Mouse (Mus musculus): ENCODE data around the gene Stat2. TPM values are rescaled to one million over a fixed set of nuclear protein-coding genes. Genes with fewer than 3 reads are reported as not detected.
A peak's percentile ranks its signal among the peaks of the same experiment; 100 is the strongest.

Stat2 gene
- polyA plus RNA-seq, 1 experiment, result 7.5 TPM

GRCm38 (mm10) chr10:128243252-128243651, 27.1 kb upstream of the Stat2 start:
- Histone ChIP-seq H3ac (ENCODE audit: control insufficient read depth, insufficient read length) (no peak overlapping the region), H3K79me2 (ENCODE audit: control insufficient read depth, insufficient read depth) (no peaks in the 10 kb centered on the region), H3K27me3 (ENCODE audit: control insufficient read depth, insufficient read depth, insufficient read length) (no peaks in the 10 kb centered on the region), H3K36me3 (ENCODE audit: control insufficient read depth, insufficient read depth) (peaks cover 6% of the 10 kb centered on the region), H3K4me3 (no peak overlapping the region), H3K4me2 (ENCODE audit: low read depth) (no peak overlapping the region)
- no peak for TF ChIP-seq POLR2A (IDR thresholded peaks at IDR 0.05; ENCODE audit: insufficient read length, low read depth)
- TF ChIP-seq USF1 (IDR thresholded peaks at IDR 0.05; ENCODE audit: low read depth), result no peak
- TF ChIP-seq TCF12 (IDR thresholded peaks at IDR 0.05; ENCODE audit: insufficient read depth, poor library complexity, severe bottlenecking), result no peak
- no peak for TF ChIP-seq TCF3 (IDR thresholded peaks at IDR 0.05; ENCODE audit: insufficient read length, low read depth)
- no peak for TF ChIP-seq POLR2AphosphoS2 (IDR thresholded peaks at IDR 0.05; ENCODE audit: insufficient read length, low read depth)
- no peak for TF ChIP-seq E2F4 (IDR thresholded peaks at IDR 0.05; ENCODE audit: insufficient read depth)
- TF ChIP-seq CEBPB (IDR thresholded peaks at IDR 0.05; ENCODE audit: insufficient read depth, poor library complexity, severe bottlenecking), result no peak
- TF ChIP-seq MYOD1 (IDR thresholded peaks at IDR 0.05; ENCODE audit: control insufficient read depth in 1 of 3, insufficient read length in 2 of 3, low read depth in 2 of 3), result no peak
- no peak for TF ChIP-seq MAX (IDR thresholded peaks at IDR 0.05; ENCODE audit: low read depth)
- TF ChIP-seq MYOG (IDR thresholded peaks at IDR 0.05; ENCODE audit: control insufficient read depth in 1 of 3, insufficient read depth in 1 of 3, insufficient read length in 2 of 3, low read depth in 2 of 3), result no peak
- TF ChIP-seq SRF (IDR thresholded peaks at IDR 0.05; ENCODE audit: control insufficient read depth, insufficient read length, low read depth), result no peak

- Histone ChIP-seq H3K4me3 (no peak overlapping the region), H3K4me2 (ENCODE audit: low read depth) (no peak overlapping the region), H3K79me2 (ENCODE audit: control insufficient read depth, insufficient read depth) (no peaks in the 10 kb centered on the region), H3K27me3 (ENCODE audit: control insufficient read depth, insufficient read depth, insufficient read length) (no peaks in the 10 kb centered on the region), H3ac (ENCODE audit: control insufficient read depth, insufficient read length) (no peak overlapping the region), H3K36me3 (ENCODE audit: control insufficient read depth, insufficient read depth) (peaks cover 6% of the 10 kb centered on the region)
- TF ChIP-seq POLR2AphosphoS2 (IDR thresholded peaks at IDR 0.05; ENCODE audit: insufficient read length, low read depth) (no peak), POLR2A (IDR thresholded peaks at IDR 0.05; ENCODE audit: insufficient read length, low read depth) (no peak), TCF12 (IDR thresholded peaks at IDR 0.05; ENCODE audit: insufficient read depth, poor library complexity, severe bottlenecking) (no peak), MAX (IDR thresholded peaks at IDR 0.05; ENCODE audit: low read depth) (no peak), USF1 (IDR thresholded peaks at IDR 0.05; ENCODE audit: low read depth) (no peak), MYOD1 (IDR thresholded peaks at IDR 0.05; ENCODE audit: control insufficient read depth in 1 of 3, insufficient read length in 2 of 3, low read depth in 2 of 3) (no peak), REST (IDR thresholded peaks at IDR 0.05; ENCODE audit: insufficient read depth, insufficient read length) (no peak), MYOG (IDR thresholded peaks at IDR 0.05; ENCODE audit: control insufficient read depth in 1 of 3, insufficient read depth in 1 of 3, insufficient read length in 2 of 3, low read depth in 2 of 3) (no peak), TCF3 (IDR thresholded peaks at IDR 0.05; ENCODE audit: insufficient read length, low read depth) (no peak)
Measured at GRCm38 (mm10) chr10:128244121-128244520, 26.2 kb upstream of the Stat2 start.

- no peak overlapping the region for H3K4me2 ChIP-seq (ENCODE audit: low read depth)
Measured at GRCm38 (mm10) chr10:128247020-128247732, 23.2 kb upstream of the Stat2 start.

GRCm38 (mm10) chr10:128250565-128250964, 19.8 kb upstream of the Stat2 start:
- no peak overlapping the region for H3ac ChIP-seq (ENCODE audit: control insufficient read depth, insufficient read length)
- no peaks in the 10 kb centered on the region for H3K36me3 ChIP-seq (ENCODE audit: control insufficient read depth, insufficient read depth)
- TF ChIP-seq E2F4 (IDR thresholded peaks at IDR 0.05; ENCODE audit: insufficient read depth) (no peak), SRF (IDR thresholded peaks at IDR 0.05; ENCODE audit: control insufficient read depth, insufficient read length, low read depth) (no peak), POLR2AphosphoS2 (IDR thresholded peaks at IDR 0.05; ENCODE audit: insufficient read length, low read depth) (no peak), MYOG (IDR thresholded peaks at IDR 0.05; ENCODE audit: control insufficient read depth in 1 of 3, insufficient read depth in 1 of 3, insufficient read length in 2 of 3, low read depth in 2 of 3) (no peak), POLR2A (IDR thresholded peaks at IDR 0.05; ENCODE audit: insufficient read length, low read depth) (no peak), REST (IDR thresholded peaks at IDR 0.05; ENCODE audit: insufficient read depth, insufficient read length) (no peak), TCF3 (IDR thresholded peaks at IDR 0.05; ENCODE audit: insufficient read length, low read depth) (no peak), USF1 (IDR thresholded peaks at IDR 0.05; ENCODE audit: low read depth) (no peak), TCF12 (IDR thresholded peaks at IDR 0.05; ENCODE audit: insufficient read depth, poor library complexity, severe bottlenecking) (no peak), MAX (IDR thresholded peaks at IDR 0.05; ENCODE audit: low read depth) (no peak), CEBPB (IDR thresholded peaks at IDR 0.05; ENCODE audit: insufficient read depth, poor library complexity, severe bottlenecking) (no peak), MYOD1 (IDR thresholded peaks at IDR 0.05; ENCODE audit: control insufficient read depth in 1 of 3, insufficient read length in 2 of 3, low read depth in 2 of 3) (no peak)
- H3K79me2 ChIP-seq (ENCODE audit: control insufficient read depth, insufficient read depth), result no peaks in the 10 kb centered on the region
- H3K27me3 ChIP-seq (ENCODE audit: control insufficient read depth, insufficient read depth, insufficient read length), result no peaks in the 10 kb centered on the region
- H3K4me3 ChIP-seq, result no peak overlapping the region
- no peak overlapping the region for H3K4me2 ChIP-seq (ENCODE audit: low read depth)

More at GRCm38 (mm10) chr10:128247020-128247732, 23.2 kb upstream of the Stat2 start:
- Histone ChIP-seq H3K27me3 (ENCODE audit: control insufficient read depth, insufficient read depth, insufficient read length) (no peaks in the 10 kb centered on the region), H3K4me3 (no peak overlapping the region), H3K36me3 (ENCODE audit: control insufficient read depth, insufficient read depth) (no peaks in the 10 kb centered on the region), H3K79me2 (ENCODE audit: control insufficient read depth, insufficient read depth) (no peaks in the 10 kb centered on the region), H3ac (ENCODE audit: control insufficient read depth, insufficient read length) (no peak overlapping the region)
- TF ChIP-seq REST (IDR thresholded peaks at IDR 0.05; ENCODE audit: insufficient read depth, insufficient read length), result peak; percentile 45
- TF ChIP-seq POLR2AphosphoS2 (IDR thresholded peaks at IDR 0.05; ENCODE audit: insufficient read length, low read depth), result no peak

Data from myocyte (in vitro differentiated cells).